Mouse (Mus musculus): ENCODE data around the gene Tpcn1.
"Not testable (repeated sequence)": the region's sequence is repeated elsewhere in the genome, so short reads cannot be mapped to it uniquely, and the experiment has no call there.

The Tpcn1 gene

DNA sequence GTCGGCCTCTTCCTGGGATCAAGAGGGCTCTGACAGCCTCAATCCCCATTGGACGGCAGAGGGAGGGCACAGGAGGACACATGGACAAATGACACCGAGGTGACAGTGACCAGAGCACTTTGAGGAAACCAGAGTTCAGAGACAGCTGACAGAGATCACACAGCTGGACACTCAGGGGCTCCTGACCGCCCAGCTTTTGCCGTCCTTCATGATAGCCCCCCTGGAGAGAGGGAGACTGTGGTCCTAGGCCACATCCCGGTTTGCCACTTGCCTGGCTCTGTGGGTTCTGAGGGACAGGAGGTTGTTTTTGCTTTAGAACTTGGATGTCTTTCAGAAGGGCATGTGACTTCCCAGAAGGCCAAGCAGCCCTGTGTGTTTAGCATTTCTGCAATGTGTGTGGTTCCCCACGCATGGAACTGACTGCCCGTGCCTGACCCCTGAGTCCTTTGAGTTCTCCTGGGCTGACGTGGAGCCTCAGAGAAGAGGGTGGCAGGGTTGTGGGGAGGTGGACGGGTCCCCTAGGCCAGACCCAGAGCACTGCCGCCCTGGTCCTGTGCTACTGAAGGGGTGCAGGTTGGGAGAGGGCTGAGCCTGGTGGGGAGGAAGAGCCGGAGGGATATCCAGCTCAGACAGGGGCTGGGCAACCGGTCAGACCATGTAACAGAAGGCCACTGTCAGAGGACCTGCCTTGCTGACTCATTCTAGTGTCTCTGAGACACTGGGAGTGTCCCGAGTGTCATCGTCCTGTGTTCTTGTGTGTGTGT is 72.1 kb downstream of the Tpcn1 start:
- peak; percentile 81 for DNase-seq (ENCODE audit: extremely low read depth, insufficient read length, low spot score)

DNA sequence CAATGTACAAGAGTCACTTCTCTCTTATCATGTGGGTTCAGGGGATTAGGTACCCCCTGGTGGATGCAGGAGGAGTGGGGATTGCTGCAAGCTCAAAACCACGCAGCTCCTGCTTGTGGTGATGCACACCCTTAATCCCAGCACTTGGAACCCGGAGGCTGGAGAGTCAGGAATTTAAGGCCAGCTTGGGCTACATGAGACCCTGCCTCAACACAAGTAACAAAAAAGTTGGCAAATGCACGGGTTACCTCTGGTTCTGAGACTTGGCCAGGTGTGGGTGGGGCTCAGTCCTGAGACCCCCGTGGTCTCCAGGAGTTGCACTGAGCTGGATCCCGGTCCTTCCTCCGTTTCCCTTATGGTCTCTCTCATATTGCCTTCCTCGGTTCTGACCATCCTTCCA is 73.0 kb downstream of the Tpcn1 start:
- no peak for DNase-seq (ENCODE audit: extremely low read depth, insufficient read length, low spot score)

DNA sequence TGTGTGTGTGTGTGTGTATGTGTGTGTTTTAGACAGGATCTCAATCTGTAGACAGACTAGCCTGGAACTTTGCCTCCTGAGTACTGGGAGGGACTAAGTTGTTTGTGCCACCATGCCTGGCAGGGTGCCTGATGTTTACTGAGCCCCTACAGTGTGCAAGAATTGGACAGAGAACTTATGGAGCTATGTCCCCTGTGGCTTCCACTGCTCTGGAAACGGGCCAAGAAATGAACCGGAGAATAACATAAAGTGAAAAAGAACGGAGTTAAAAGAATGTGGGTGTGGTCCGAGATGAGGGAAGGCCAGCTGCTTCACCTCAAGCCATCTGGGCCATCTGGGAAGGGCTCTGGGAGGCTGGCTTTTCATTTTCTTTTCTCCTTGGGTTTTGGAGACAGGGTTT is 73.7 kb downstream of the Tpcn1 start:
- peak; percentile 55 for DNase-seq (ENCODE audit: extremely low read depth, insufficient read length, low spot score)

DNA sequence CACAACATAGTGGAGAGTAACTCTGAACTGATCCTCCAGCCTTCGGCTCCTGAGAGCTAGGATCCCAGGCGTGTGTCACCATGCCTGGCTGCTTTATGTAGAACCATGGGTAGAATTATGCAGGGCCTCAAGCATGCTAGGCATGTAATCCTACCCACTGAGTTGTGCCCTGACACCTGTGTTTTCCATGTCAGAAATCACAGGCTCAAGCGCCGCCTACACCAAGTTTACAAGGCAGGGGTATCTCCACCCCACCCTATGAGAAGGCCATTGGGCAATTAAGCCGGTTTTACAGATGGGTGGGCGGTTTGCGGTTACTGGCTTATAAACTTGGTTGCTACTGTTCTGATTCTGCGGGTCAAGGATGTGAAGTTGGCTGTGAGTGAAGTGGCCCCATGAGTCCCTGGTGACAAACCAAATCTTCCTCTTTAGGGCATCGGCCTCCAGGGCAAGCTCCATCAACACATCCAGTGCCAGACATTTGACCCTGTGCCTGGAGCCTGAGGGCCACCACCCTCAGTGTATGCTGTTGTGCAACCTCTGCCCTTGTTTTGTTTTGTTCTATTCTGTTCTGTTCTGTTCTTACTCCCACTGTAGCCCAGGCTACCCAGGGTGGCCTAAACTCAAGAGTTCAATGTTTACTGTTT is 74.3 kb downstream of the Tpcn1 start:
- DNase-seq (ENCODE audit: extremely low read depth, insufficient read length, low spot score), result peak; percentile 35

- no peak for DNase-seq (ENCODE audit: extremely low read depth, insufficient read length, low spot score)
These were observed 75.4 kb downstream of the Tpcn1 start for GRCm38 (mm10) chr5:120512911-120513555.

DNA sequence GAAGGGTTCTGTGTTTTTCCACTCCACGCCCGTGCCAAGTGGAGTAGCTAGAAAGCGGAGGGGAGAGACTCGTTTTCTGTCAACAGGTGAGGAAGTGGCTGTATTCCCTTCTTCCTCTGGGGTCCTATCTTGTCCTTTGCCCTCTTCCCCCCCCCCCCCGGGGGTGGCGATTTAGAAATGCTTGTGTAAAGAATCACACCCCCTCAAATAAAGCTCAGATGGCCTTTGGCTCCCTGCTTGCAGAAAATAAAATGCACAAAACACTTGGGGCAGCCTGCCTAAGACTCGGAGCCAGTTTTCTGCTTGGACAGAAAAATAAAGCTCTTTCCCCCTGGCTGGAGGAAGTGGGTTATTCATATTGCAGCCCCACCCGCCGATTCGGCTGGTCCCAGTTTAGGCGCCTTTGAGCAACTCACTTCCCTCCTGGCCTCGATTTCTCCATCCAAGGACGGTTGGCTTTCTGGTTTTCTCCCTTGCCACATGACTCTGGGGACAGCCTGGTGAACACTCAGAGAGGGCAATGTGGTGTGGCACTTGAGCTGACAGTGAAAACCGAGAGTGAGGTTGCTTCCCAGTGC is 76.7 kb downstream of the Tpcn1 start:
- DNase-seq (ENCODE audit: extremely low read depth, insufficient read length, low spot score), result no peak

- DNase-seq (ENCODE audit: extremely low read depth, insufficient read length, low spot score), result peak; percentile 93
These were observed 77.4 kb downstream of the Tpcn1 start, which contains the start of gene Slc8b1 for GRCm38 (mm10) chr5:120510982-120511642. Slc8b1 (plus strand) TSS chr5:120511168.

DNA sequence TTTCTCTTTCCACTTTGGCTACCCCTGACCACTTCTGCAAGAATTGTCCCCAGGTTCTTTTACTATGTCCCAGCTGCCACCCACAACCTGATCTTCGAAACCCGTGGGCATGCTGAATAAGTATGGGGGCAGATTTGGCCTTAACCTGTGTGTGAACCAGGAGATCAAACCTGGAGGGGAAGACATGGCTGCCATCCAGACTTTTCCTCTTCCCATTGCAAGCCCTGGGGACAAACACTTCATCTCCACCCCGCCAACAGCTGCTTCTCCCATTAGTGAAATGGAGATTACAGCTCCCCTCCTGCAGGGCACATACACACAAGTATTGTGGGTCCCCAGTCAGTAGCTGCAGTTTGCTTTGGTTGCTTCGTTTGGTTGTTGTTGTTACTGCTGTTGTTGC is 81.2 kb downstream of the Tpcn1 start:
- DNase-seq (ENCODE audit: extremely low read depth, insufficient read length, low spot score), result no peak

GRCm38 (mm10) chr5:120506490-120506889 is 82.0 kb downstream of the Tpcn1 start:
- no peak for DNase-seq (ENCODE audit: extremely low read depth, insufficient read length, low spot score)

GRCm38 (mm10) chr5:120505781-120506180 is 82.7 kb downstream of the Tpcn1 start:
- no peak for DNase-seq (ENCODE audit: extremely low read depth, insufficient read length, low spot score)

DNA sequence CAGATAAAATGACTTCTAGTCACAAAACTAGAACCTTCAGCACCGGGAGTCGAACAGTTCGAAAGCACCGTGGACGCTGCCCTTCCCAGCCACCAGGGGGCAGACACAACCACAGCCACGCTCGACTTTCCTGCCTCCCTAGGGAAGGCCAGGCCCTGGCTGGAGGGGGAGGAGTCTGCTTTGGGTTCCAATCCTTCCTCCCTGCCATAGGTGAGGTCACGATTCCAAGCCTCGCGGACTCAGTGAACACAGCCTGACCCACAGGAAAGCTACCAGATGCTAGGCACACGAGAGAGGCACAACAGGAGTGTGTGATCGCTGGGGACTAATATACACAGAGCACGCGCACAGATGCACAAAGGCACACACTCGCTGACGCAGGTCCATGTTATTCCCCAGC is 83.1 kb downstream of the Tpcn1 start:
- peak; percentile 71 for DNase-seq (ENCODE audit: extremely low read depth, insufficient read length, low spot score)

GRCm38 (mm10) chr5:120503144-120503795 is 85.2 kb downstream of the Tpcn1 start, which contains the start of gene Plbd2:
Plbd2 (minus strand) TSS chr5:120503625.
- peak; percentile 84 for DNase-seq (ENCODE audit: extremely low read depth, insufficient read length, low spot score)

- no peak for DNase-seq (ENCODE audit: extremely low read depth, insufficient read length, low spot score)
These were observed 85.8 kb downstream of the Tpcn1 start for GRCm38 (mm10) chr5:120502675-120503143.

DNA sequence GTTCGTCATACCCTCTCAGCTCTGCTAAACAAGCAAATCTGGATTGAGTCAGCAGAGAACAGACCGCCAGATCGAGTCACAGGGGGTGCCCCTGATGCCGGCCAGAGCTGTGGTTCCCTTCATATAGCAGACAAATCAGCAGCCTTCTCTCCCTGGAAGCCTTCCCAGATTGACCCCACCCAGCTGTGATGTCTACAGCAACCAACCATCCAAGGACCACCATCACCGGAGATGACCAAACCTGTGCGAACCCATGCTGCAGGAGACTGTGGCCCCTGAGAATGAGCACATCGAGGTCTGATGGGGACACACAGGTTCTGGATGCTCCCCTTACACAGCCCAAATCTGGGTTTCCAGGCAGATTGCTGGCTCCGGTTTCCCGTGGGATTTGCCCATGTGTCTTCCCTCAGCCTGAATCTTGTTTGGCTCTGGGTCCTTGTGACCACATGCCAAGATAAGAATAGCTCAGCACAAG is 86.3 kb downstream of the Tpcn1 start:
- peak; percentile 62 for DNase-seq (ENCODE audit: extremely low read depth, insufficient read length, low spot score)

DNA sequence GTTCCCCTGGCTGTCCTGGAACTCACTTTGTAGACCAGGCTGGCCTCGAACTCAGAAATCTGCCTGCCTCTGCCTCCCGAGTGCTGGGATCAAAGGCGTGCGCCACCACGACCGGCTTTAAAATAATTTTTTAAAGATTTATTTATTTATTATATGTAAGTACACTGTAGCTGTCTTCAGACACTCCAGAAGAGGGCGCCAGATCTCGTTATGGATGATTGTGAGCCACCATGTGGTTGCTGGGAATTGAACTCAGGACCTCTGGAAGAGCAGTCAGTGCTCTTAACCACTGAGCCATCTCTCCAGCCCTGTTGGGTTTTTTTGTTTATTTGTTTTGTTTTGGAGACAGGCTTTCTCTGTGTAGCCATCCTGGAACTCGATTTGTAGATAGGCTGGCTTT is 87.9 kb downstream of the Tpcn1 start:
- DNase-seq (ENCODE audit: extremely low read depth, insufficient read length, low spot score), result not testable (repeated sequence)

GRCm38 (mm10) chr5:120499202-120499601 is 89.3 kb downstream of the Tpcn1 start:
- no peak for DNase-seq (ENCODE audit: extremely low read depth, insufficient read length, low spot score)

DNA sequence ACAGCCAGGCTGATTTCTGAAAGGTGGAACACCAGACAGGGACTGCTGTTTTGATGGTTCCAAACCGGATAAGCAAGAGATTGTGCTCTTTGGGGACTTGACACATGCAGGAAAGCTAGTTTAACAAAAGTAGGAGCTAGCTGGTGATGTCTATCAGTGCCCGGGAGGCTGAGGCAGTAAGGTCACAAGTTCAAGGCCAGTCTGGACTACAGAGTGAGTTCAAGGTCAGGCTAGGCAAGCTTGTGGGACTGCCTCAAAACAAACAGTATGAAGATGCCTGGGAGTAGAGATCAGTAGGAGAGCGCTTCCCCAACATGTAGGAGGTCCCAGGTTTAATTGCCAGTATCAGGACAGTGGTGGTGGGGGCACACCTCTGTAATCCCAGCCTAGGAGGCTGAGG is 91.4 kb downstream of the Tpcn1 start:
- DNase-seq (ENCODE audit: extremely low read depth, insufficient read length, low spot score), result no peak

DNA sequence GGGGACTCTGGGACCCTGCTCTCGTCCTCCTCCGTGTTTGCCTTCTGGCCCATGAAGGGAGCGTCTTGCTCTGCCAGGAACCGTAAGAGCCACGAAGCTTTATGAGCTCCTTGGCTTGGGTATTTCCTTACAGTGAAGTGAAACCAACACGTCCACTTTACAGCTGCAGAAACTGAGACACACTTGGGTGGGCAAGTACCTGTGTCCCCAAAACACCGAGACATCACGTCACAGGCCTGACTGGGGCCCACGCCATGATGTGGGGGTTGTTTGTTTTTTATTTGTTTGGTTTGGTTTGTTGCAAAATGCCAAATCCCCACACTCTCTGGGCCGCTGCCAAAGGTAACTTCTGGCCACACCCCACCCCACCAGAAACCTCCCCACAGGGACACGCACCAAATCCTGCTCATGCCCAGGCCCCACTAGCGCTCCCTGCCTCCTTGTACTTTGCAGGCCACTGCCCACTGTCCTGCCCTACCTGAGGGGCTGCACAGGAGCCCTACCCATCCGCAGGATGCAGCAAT is 92.7 kb downstream of the Tpcn1 start:
- DNase-seq (ENCODE audit: extremely low read depth, insufficient read length, low spot score), result peak; percentile 52

DNA sequence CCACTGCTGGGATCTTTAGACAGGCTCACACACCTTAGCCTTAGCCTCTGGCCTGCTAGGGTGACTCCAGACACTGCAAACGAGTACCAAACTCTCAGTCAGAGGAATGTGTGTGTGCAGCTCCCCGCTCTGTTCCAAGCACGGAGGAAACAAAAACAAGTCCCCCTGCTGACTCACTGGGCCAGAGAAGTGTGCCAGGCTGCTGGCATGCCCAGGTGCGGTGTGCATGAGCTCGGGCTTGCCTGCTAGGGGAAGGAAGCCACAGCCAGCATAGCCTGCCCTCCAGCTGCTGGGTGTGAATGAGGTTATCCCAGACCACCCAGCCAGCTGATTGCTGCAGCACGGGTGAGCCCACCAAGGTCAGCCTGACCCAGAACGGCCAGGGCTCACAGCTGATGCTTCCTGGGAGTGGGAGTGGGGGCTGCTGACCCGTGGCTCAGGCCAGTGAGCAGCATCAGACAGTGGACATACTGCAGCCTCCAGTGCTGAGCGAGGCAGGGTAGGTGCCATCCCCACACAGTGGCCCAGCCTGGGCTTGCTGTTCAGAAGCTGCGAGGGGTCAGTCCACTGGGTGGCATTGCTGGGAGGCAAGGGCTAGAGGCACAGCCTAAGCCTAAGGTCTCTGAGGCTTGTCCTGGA is 93.3 kb downstream of the Tpcn1 start:
- DNase-seq (ENCODE audit: extremely low read depth, insufficient read length, low spot score), result peak; percentile 81
